ENCODE assay signal across 8 mouse cellular contexts in genomic region chr13:95223427-95223772, GRCm38 (mm10). TPM values are rescaled to one million over a fixed set of nuclear protein-coding genes. Genes with fewer than 3 reads are reported as not detected.
DNase-seq lines count a peak whose midpoint lies in the region; ATAC-seq and TF ChIP-seq lines count a peak whose summit lies in the region.

No protein-coding gene starts in this region.

- no peak for TF ChIP-seq EP300 in stomach, postnatal 0 days (optimal IDR thresholded peaks at IDR 0.05)

- H3K36me3 ChIP-seq in heart, embryonic 10.5 days = no peaks in the 10 kb centered on the region
- H3K36me3 ChIP-seq in neural tube, embryonic 11.5 days (ENCODE audit: control insufficient read depth, insufficient read depth, low read length) = no peaks in the 10 kb centered on the region
- no peaks in the 10 kb centered on the region for H3K36me3 ChIP-seq in liver, embryonic 12.5 days
- H3K36me3 ChIP-seq in stomach, postnatal 0 days (ENCODE audit: control insufficient read depth, insufficient read depth, low read length) = no peaks in the 10 kb centered on the region

- no peaks in the 10 kb centered on the region for H3K9me3 ChIP-seq in heart, embryonic 10.5 days
- H3K9me3 ChIP-seq in neural tube, embryonic 11.5 days (ENCODE audit: control insufficient read depth, low read length) = no peaks in the 10 kb centered on the region
- no peaks in the 10 kb centered on the region for H3K9me3 ChIP-seq in liver, embryonic 12.5 days (replicated peaks)
- no peaks in the 10 kb centered on the region for H3K9me3 ChIP-seq in stomach, postnatal 0 days (ENCODE audit: control insufficient read depth, low read length)

- peak overlapping the region; percentile 59; the same call in 1 of the 2 replicates for H3K9ac ChIP-seq in neural tube, embryonic 11.5 days (ENCODE audit: low read length)
- H3K9ac ChIP-seq in liver, embryonic 12.5 days = no peak overlapping the region
- no peak overlapping the region for H3K9ac ChIP-seq in stomach, postnatal 0 days (ENCODE audit: low read length)

- peak overlapping the region; percentile 100 for H3K4me2 ChIP-seq in neural tube, embryonic 11.5 days (ENCODE audit: low read depth)
- H3K4me2 ChIP-seq in liver, embryonic 12.5 days = 0 out of 2 replicates have a peak overlapping the region, but pooled peaks have one; percentile 72
- H3K4me2 ChIP-seq in stomach, postnatal 0 days (replicated peaks; ENCODE audit: low read depth) = peak overlapping the region; percentile 98

- ATAC-seq in neural tube, embryonic 11.5 days (ENCODE audit: insufficient read depth, low FRiP score, low TSS enrichment) = no peak
- no peak for ATAC-seq in liver, embryonic 12.5 days
- no peak; the same call in 1 of the 2 replicates for ATAC-seq in stomach, postnatal 0 days (ENCODE audit: low FRiP score, low TSS enrichment)
- no peak for ATAC-seq in monocyte, adult 5-6 weeks (replicated peaks; ENCODE audit: insufficient number of reproducible peaks, low FRiP score, low TSS enrichment, poor library complexity, severe bottlenecking)

- H3K4me1 ChIP-seq in heart, embryonic 10.5 days = peaks cover 10% of the 10 kb centered on the region; the same call in 1 of the 2 replicates
- 0 out of 2 replicates have a peak, but pooled peaks cover 6% of the 10 kb centered on the region for H3K4me1 ChIP-seq in neural tube, embryonic 11.5 days (ENCODE audit: control insufficient read depth, insufficient read depth, low read length)
- no peaks in the 10 kb centered on the region; the same call in 1 of the 2 replicates for H3K4me1 ChIP-seq in liver, embryonic 12.5 days
- H3K4me1 ChIP-seq in stomach, postnatal 0 days (replicated peaks; ENCODE audit: control insufficient read depth, insufficient read depth) = 0 out of 2 replicates have a peak, but pooled peaks cover 2% of the 10 kb centered on the region

- H3K4me3 ChIP-seq in heart, embryonic 10.5 days = peak overlapping the region; percentile 81
- H3K4me3 ChIP-seq in neural tube, embryonic 11.5 days (ENCODE audit: low read depth, low read length) = peak overlapping the region; percentile 73
- H3K4me3 ChIP-seq in liver, embryonic 12.5 days = no peak overlapping the region
- peak overlapping the region; percentile 66 for H3K4me3 ChIP-seq in stomach, postnatal 0 days (ENCODE audit: low read depth, low read length)

- 47% methylated on average over 2 of the region's 2 CpGs for WGBS in heart, embryonic 10.5 days
- WGBS in neural tube, embryonic 11.5 days = 50% methylated on average over 2 of the region's 2 CpGs
- 29% methylated on average over 2 of the region's 2 CpGs for WGBS in liver, embryonic 12.5 days (ENCODE audit: insufficient replicate concordance)
- WGBS in stomach, postnatal 0 days = 49% methylated on average over 2 of the region's 2 CpGs

- no peak overlapping the region for H3K27ac ChIP-seq in heart, embryonic 10.5 days
- H3K27ac ChIP-seq in neural tube, embryonic 11.5 days (ENCODE audit: low read depth, low read length) = no peak overlapping the region
- H3K27ac ChIP-seq in liver, embryonic 12.5 days = no peak overlapping the region
- no peak overlapping the region for H3K27ac ChIP-seq in stomach, postnatal 0 days (replicated peaks)

- no peak for DNase-seq in heart, embryonic 10.5 days (ENCODE audit: low spot score)
- DNase-seq in heart, postnatal 4 days = no peak
- DNase-seq in neural tube, embryonic 11.5 days (ENCODE audit: low spot score) = no peak
- DNase-seq in neural tube, embryonic 10.5 days (ENCODE audit: extremely low spot score, low spot score) = no peak
- DNase-seq in stomach, postnatal 0 days (ENCODE audit: low spot score) = no peak
- no peak for DNase-seq in gastrocnemius, postnatal 4 days (ENCODE audit: low spot score in 2 of 2)

- peaks cover 56% of the 10 kb centered on the region for H3K27me3 ChIP-seq in heart, embryonic 10.5 days (ENCODE audit: insufficient read depth, poor library complexity, severe bottlenecking)
- H3K27me3 ChIP-seq in neural tube, embryonic 11.5 days (ENCODE audit: control insufficient read depth, insufficient read depth, low read length) = peaks cover 8% of the 10 kb centered on the region
- H3K27me3 ChIP-seq in liver, embryonic 12.5 days (replicated peaks) = peaks cover 59% of the 10 kb centered on the region
- peaks cover 2% of the 10 kb centered on the region; the same call in 1 of the 2 replicates for H3K27me3 ChIP-seq in stomach, postnatal 0 days (ENCODE audit: control insufficient read depth, insufficient read depth, low read length)

- no peak for TF ChIP-seq CTCF in stomach, postnatal 0 days (IDR thresholded peaks at IDR 0.05; ENCODE audit: low read depth)

RNA-seq across cellular contexts. Expression of gene Pde8b, which starts 26.7 kb away (rescaled TPM):
- polyA plus RNA-seq in heart, embryonic 10.5 days (2016; fragmentation: Nextera tagmentation; extraction: Ambion mirVana) = 0.63 and 0.93 TPM in 2 replicates
- total RNA-seq in heart, postnatal 4 days (2021) = 1 to 10 TPM; 3.1 to 4.3 TPM
- polyA plus RNA-seq in neural tube, embryonic 11.5 days (2014; fragmentation: Nextera tagmentation; extraction: Ambion mirVana) = 3.6 and 4.1 TPM in 2 replicates
- 0.52 and 0.66 TPM in 2 replicates for polyA plus RNA-seq in liver, embryonic 12.5 days (2016; fragmentation: Nextera tagmentation; extraction: Ambion mirVana)
- 2.5 and 3.8 TPM in 2 replicates for polyA plus RNA-seq in stomach, postnatal 0 days (2015; fragmentation: Nextera tagmentation; extraction: Ambion mirVana)
- total RNA-seq in monocyte, adult 5-6 weeks (2017) = 1.4 to 5.0 TPM (median 2.8 TPM) in 3 replicates
- 1 to 10 TPM; 4.0 to 4.4 TPM for total RNA-seq in gastrocnemius, postnatal 4 days (2021)
